Mouse (Mus musculus) CD4-positive, CD25-positive, alpha-beta regulatory T cell, adult 4 months (primary cell): ENCODE measurements around the gene Foxp1. TPM values are rescaled to one million over a fixed set of nuclear protein-coding genes. Genes with fewer than 3 reads are reported as not detected.

Source experiments
- ATAC-seq: one replicate; pipeline ENCODE4 v1.8.0; 2017
- polyA plus RNA-seq, 2 experiments: library from polyadenylated mRNA; unstranded; fragments of 100-300 nt; shearing (Covaris generic); gene quantifications; one replicate each; pipeline ENCODE4 v1.2.1; 2017

The Foxp1 gene
- polyA plus RNA-seq, 2 experiments from 2014 or later = 275 to 341 TPM

DNA sequence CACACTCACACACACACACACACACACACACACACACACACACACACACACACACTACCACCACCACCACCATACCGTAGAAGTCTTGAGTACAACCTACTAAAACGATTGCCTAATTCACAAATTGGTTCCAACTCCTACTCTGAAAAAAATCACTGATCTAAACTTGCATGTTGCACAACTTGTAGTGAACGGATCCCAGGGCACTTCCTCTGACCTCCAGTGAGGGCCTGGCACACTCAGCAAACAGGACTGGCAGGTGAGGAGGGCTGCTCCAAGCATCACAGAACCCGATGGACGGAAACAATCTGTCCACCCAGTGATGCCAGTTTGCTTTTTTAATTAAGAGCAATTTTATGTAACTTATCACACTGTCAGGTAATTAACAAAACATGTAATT, 269.7 kb downstream of the Foxp1 start:
- ATAC-seq = no peak

DNA sequence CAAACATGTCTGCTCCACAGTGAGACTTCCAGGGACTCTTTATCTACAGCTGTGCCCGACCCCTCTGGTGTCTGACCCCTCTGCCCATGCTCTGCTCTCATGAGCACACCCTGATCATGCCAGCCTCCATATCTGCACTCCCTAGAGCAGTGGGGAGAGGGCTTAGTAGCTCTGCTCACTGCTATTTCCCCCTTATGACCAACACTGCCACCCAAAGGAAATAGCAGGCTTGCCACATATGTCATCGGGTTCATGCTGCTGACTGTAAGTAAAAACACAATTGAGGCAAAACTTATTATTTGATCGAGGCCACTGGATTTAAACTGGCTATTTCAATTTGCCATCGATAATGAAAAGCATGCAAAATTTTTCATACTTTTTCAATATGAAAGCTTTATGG, 270.6 kb downstream of the Foxp1 start:
- ATAC-seq = peak; percentile 46

DNA sequence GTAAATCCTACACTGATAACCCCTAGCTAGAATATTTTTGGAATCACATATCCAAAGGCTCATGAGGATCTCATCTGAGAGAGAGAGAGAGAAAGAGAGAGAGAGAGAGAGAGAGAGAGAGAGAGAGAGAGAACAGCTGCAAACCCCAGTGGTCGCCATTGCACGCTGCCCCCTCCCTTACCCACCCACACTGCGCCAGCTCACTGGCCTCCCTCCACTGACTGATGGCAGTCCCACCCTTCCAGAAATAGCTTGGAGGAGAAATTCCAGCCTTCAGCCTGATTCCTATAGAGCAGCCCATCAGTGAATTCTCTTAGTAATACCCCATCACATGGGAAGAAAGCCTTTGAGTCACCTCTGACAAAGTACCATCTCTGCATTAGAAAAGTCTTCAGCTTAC, 271.3 kb downstream of the Foxp1 start:
- no peak for ATAC-seq

DNA sequence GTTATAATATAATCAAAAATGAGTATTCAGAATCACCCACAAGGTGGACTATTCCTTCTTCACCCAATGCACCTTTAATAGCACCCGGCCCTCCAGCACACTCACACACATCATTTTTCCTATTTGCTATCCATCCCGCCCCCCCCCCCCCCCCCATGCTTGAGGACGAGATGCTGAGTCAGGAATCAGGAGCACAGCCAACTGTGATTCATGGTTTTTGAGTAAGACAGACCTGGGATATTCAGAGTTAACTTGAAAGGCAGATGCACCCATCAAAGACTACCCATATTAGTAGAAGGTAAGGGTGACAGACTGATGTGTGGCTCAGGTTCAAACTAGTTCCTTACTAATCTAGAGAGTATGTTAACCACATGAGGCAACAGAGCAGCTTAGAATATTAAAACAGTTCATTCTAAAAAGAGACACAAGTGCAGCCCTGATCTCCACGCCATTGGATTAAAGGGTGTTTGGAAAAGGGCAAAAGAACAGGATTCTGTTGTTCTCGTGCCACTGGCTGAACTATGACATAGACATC, 273.0 kb downstream of the Foxp1 start:
- peak; percentile 43 for ATAC-seq

DNA sequence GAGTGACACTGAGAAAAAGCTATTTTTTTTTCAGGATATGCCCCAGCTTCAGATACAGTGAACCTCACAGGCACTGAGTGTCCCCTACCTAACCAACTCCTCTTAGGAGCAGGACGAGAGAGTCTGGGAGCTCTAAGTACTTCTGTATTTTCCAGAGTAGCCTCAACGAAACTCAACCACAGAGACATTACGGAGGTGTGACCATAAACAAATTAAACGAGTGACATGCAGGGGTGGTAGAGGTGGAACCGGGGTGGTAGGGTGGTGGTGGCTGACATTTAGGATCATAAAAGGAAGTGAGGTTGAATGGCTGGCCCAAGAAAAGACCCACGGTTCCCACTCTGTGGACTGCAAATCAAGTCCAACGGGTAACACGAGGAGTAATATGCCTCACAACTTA, 274.1 kb downstream of the Foxp1 start:
- ATAC-seq = no peak

DNA sequence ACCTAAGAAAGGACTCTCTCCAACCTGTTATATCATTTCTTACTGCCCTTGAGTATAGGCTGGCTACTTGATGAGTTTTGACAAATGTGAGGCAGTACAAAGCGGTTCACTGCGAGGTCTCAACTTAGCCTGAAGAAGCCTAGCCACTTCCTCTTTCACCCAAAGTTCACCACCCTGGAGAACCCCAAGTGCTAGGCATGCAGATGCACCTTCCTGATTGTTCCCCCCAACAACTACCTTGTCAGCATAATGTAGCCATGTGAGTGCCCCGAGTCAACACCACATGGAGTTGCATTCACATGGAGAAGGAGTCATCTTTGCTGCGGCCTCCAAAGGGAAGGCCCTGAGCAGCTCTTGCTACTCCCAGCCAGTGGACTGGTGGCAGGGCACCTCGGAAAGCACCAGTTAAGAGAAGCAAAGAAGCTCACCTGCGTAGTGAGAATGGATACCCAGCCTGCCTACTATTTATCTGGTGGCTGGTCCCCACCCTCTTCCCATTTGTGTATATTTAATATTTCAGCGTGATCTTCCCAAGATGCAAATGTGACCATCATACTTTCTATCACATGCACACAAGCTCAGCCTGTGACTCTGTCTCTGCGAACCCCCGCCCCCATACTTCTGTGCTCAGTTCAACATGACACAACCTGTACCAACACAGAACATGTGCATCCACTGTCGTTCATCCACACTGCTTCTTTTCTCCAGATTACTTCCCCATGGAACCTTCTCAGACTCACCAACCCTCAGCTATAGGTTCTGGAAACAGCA, 280.7 kb downstream of the Foxp1 start:
- ATAC-seq = peak; percentile 79

DNA sequence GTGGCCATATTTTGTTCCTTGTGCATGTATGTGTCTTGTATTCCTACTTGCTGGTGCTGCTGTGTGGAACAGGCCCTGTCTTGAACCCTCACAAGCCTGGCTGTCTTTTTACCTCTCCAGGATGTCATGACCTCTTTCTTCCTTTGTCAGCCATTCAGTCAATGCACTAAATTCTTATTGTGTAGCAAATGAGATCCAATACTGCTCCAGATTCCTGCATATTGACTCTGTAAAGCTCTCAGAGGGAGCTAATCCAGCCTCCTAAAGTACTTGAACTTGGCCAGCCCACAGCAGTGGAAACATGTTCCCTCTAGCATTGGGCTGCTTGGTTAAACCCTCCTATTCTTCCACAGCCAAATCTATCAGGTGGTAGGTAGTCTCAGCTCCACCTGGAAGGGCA, 281.8 kb downstream of the Foxp1 start:
- no peak for ATAC-seq

DNA sequence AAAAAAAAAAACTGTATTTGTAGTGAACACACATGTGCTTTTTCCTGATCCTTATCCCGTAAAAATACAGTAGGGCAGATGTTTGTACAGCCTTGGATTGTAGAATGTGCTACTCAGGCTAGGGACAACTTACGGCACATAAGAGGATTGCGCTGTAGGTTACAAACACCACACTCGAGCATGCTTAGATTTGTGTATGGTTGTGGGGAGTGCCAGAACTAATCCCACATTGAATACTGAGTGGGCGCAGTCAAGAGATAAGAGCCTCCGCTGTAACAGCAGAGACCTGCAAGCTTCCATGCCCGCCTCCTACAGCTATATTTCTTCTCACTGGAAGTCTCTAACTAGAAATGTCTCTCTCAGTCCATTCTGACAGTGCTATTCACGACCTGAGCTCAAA, 286.9 kb downstream of the Foxp1 start:
- no peak for ATAC-seq

DNA sequence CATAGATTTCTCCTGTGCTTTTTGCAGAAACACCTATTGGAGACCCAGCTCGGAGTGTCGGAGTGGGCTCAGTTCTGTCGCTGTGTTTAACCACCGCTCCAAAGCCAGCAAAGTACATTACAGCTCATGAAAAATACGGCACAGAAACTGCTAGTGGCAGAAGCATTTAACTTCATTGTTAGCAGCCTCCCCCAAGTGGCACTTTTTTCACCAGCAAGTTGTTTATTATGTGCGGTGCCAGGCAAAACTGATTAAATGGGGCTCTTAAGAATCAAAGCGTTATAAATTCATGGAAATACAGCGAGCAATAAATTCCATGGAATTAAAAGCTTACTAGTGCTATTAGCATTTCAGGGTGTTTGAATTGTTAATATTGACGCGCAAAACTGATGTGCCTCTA, 289.1 kb downstream of the Foxp1 start:
- ATAC-seq = no peak

DNA sequence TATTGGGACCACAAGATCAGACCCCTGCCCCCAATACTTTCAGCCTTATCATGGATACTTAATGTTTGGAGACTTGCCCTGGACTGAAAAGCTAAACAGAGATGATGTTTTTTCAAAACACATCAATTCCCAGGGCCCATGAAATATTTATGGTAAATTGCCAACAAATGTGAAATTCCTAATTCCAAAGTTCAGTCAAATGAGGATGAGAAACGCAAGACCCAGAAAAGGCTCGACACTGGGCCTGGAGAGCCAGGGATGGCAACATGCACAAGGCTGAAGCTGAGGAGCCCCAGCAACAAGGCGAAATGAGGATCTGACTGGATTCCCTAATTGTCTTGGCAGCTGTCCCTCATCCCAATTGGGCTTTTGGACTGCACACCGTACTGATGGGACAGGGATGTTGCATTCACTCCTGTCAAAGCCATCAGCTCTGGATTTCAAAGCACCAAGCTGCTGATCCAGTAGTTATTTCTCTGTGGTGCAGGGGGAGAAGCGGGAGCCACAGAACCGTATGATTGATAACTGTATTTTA, 294.1 kb downstream of the Foxp1 start:
- no peak for ATAC-seq

DNA sequence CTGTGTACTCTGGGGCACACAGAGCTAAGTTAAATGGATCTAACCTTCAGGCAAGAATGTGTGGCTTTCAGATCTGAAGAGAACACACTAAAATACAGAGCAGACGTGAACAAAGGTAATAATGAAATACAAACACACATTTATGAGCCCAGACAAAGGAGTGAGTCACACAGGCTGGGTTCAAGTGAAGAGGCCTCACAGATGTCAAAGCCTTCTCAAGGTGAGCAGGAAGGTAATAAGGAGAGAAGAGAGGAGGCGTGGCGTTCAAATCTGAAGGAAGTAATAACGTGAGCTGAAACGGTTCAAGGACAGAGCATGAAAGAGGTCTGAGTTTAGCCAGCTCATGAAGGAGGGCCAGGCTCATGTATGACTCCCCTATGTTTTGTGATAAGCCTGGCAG, 301.4 kb downstream of the Foxp1 start:
- ATAC-seq = no peak

DNA sequence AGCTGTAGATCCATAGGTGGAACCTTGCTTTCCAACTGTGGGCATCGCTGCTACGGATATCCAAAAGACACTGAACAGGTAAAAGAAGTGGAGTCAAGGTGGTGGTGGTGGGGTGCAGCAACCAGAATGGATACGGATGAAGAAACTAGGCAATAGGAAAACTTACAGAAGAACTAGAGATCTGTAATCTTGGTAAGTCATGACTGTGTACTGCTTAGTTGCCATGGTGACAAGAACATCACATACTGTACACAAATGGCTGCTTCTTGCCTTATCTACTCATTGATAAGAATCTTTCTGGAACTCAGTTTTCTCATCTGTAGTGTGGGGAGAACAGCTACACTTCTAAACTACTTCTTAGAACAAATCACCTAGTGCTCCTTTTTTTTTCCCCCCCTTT, 302.0 kb downstream of the Foxp1 start:
- peak; percentile 86 for ATAC-seq

DNA sequence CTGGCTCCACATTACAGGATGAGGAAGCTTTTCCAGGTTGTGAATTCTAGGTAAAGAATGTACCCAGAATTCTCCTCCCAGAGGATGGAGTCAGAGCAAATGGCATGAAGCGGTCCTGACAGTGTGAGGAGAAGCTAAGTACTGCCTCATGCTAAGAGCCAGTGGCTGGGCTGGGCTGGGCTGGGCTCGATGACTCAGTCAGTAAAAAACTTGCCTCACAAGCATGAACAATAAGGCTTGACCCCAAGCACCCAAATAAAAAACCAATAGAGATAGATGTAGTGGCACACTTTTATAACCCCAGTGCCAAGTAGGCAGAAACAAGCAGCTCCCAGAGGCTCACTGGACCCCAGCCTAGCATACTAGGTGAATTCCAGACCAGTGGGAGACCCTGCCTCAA, 304.7 kb downstream of the Foxp1 start:
- no peak for ATAC-seq

DNA sequence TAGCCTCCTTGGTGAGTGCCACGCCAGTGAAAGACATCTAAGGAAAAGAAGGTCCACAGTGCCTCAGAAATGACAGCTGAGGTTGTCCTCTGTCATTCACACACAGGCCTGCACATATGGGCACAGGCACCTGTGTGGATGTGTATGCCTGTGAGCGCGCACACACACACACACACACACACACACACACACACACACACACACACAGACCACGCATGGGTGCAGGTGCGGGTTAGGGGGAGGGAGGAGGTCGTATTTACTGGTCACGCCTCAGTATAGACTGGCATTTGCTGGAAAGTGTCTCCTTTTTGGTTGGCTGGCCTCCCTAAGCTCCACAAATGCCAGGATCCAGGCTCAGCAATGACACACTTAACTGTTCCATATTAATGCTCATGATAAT, 305.4 kb downstream of the Foxp1 start:
- no peak for ATAC-seq

DNA sequence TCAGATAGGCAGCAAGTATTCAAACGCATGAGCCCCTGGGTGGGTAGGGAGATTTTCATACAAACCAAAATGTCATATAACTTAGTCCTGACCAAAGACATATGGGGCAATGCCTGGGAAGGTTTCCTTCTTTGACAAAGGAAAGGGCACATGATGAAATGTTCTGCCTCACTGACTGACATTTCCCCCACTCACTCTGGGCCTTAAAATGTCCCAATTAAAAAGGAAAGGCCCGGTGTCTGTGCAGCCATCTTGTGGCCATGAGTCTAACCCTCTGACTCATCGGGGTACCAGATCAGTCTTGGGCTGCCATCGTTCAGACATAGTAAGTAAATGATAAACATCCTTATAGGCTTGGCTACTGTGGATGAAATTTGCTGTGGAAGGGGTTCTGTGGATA, 310.1 kb downstream of the Foxp1 start:
- ATAC-seq = no peak

DNA sequence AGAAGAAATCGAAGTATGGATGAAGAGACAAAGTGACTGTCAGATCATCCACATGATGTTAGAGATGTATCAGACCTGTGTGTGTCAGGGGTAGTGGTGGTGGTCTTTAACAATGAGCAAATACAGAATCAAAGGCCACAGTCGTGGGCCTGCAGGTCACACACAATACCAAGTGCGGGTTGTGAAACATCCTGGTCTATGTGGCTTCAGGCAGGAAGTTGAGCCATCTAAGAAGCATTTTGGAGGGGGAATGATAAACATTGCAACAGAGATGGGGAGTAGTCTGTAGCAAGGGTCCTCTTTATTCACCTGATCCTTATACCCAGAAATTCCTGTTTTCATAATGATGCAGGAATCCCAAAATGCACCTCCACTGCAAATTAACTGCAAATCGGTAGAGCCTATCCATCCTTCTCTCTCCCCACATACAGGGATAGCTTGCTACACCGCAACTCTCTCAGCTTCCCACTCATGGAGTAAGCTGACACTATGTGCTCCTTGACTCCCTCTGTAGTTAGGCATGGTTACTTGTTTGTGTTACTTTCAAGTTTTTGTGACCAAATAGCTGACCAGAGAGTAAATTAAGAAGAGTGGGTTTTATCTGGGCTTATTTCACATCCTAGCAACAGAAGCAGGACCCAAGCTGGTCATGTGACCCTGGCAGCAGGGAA, 310.7 kb downstream of the Foxp1 start:
- no peak for ATAC-seq

DNA sequence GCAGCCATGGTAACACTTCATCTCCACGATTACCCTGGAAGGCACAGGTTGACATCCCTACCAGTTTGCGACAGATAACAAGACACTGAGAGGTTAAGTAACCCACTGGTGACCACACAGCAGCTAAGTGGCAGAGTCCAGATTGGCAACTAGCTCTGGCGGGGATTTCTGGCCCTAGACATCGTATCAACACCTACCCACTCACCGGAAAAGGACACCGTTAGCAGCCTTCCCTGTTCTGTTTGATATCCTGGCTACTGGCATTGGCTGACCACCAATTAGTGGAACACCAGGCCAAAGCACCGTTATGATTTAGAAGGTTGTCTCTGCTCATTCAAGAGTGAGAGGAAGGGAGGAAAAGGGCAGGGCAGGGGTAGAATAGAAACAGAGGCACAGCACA, 312.4 kb downstream of the Foxp1 start:
- ATAC-seq = no peak

DNA sequence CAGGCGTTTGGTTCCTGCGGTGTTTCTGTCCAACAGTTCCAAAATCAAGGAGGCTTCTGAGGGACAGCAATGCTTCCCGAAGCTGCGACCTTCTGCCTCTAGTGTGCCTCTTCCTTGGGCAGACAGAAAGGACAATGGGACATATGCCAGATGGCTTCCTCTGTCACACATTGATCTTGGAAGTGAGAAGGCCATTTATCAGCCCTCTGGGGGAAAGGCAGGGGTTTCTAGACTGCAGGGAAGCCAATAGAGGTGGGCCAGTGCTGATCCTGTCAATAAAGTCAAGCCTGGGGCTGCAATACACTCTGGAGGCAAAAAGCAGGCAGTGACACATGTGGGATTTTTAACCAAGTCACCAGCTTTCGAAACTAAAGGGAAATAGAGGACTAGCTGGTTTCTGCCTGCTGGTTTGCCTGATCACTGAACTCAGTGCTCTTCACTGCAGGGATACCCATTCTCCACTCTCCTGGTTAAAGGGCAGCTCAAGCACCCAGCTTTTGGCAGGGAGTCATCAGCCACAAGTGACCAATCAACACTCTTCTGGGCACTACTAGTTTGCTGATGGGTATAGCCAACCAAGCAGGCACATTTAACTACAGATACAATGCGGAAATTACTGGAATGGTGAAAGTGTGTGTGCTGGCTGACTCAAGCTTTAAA, 315.2 kb downstream of the Foxp1 start:
- ATAC-seq = no peak

DNA sequence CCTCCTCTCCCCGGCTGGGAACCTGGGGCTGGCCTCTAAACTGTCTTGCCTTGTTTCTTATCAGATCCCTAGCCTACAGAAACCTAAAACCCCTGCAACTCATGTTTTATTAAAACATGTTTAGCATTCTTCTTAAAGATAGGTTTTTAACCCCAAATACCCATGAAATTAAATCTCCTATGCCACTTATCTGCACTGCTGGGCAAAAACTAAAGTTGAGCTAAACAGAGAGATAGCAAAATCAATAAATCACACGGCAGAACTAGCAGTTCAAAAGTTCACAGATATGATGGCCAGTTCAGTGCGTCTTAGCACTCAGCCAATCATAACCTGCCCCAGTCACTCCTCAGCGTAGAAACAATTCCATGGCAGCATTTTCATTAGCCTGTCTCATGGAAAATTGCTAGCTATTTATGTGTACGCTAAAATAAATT, 316.1 kb downstream of the Foxp1 start:
- no peak for ATAC-seq

DNA sequence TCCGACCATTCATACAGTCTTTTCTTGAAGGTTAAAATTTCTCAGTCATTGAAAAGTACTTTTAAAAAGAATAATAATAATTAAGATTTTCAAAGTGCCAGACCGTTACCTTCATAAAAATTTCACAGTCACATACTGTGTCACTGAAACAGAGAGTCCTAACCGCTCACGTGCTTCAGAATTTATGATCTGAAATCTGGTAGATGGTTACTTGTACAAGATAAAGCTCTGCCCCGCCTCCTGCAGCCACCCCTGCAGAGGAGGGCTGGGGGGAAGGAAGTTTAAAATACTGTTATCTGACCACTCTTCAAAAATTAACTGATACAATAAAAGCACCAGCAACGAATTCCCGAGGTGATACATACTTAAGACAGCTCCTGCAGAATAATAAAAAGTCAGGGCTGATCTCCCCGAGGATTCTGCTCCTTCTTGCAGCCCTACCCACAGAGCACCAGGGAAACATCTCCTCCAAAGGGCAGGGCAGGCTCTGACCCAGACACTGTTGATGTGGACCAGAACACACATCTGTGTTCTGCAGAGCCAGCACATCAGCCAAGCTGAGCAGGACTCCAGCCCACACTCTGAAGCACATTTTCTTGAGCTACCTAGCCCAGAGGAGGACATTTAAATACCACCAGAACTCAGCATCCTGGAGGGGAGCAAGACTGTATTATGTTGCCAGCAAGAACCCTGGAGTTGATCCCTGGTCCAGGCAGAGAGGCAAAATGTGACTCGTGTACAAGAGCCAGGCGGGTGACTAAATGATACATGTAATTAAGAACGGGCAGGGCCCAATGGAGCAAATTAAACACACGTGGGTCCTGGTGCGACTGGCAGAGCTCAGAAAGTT, 316.7 kb downstream of the Foxp1 start:
- peak; percentile 15 for ATAC-seq

DNA sequence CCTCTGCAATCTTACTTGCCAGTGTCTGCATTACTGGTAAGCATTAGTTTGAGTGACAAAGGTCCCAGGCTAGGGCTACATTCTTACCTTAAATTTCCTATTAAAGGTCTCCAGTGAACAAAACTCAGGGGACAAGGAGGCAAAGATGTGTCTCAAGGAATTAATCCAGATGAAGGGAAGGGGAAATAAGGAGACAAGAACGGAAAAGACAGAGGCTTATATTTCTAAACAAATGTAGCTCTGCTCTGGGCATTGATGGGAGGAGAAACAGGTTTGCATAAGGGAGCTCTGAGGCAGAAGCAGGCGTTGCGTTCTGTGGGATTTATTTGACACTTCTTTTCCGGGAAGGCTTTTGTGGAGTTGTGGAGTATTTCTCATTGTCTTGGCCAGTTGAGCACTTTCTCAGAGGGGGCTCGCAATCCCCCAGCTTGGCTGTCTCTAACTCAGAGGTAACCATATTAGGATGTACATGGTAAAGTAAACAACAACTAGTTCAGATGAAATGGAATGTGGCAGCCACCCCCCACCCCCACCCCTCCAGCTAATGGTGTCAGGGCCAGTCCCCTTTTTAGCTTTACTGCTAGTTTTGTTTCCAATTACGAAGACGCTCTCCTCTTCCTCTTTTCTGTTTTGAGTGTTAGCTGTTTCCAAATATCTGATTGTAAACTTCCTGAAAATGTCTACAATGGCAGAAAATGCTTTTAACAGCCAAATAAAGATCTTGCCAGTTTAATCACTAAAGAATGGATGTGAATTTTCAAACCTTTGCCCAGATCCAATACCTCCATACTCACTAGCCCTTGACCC, 317.5 kb downstream of the Foxp1 start:
- peak; percentile 31 for ATAC-seq
